Mouse (Mus musculus): ENCODE measurements at regions not wholly inside any gene's neighbourhood (a gene's known extent, or its start where the extent isn't known, plus 50 kb on each side); places are given as distances from the start of the nearest gene placed in this dataset.

DNA sequence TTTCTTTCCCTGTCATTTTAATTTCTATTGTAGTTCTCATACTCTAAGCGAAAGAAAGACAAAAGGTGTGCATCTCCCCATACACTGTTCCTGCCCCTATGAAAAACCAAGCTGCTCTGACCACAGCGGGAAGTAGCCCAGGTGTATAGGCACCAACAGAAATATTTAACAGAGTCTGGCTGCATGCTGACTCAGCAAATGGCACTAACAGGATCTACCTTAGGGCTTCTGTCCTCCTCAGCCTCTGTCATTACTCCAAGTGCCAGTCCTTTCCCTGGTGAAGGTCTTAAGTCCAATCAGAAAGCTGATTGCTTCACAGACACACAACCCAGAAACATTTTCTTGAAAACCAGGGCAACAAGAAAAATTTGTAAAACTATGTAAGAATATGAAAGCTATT is 72.5 kb downstream of the Gm9008 start:
- no peak for TF ChIP-seq CTCF (IDR thresholded peaks at IDR 0.05; ENCODE audit: low read depth, low read length)
- TF ChIP-seq EP300 (IDR thresholded peaks at IDR 0.05; ENCODE audit: insufficient read depth, low read depth, low read length), result no peak
